In genomic region chr8:80493523-80494345, GRCm38 (mm10) we compare ENCODE assay signal across 8 mouse cellular contexts. TPM values are rescaled to one million over a fixed set of nuclear protein-coding genes. Genes with fewer than 3 reads are reported as not detected.
DNase-seq lines count a peak whose midpoint lies in the region; ATAC-seq and TF ChIP-seq lines count a peak whose summit lies in the region.

TSS of gene Gypa (plus strand) at chr8:80493781.

- no peak for TF ChIP-seq CTCF in heart, adult 2 months (IDR thresholded peaks at IDR 0.05)
- TF ChIP-seq CTCF in MEL (IDR thresholded peaks at IDR 0.05 in 2 of 3, conservative IDR thresholded peaks at IDR 0.05 in 1 of 3; ENCODE audit: control insufficient read depth in 1 of 3, insufficient read depth in 1 of 3, low read depth in 2 of 3, low read length in 3 of 3, poor library complexity in 1 of 3, severe bottlenecking in 1 of 3): no peak; a peak in 1 of 6 replicates

- intact Hi-C loops in heart, adult 2 months (cut with DNase I): loop anchor here (1.0 to 5.0 kb wide), 2 partner anchors 195 to 504 kb away; no protein-coding TSS in a partner anchor

- peak within 1 kb of the TSS; percentile 70 for H3K9ac ChIP-seq in heart, adult 2 months (ENCODE audit: low read depth, low read length)
- H3K9ac ChIP-seq in MEL (ENCODE audit: control insufficient read depth, low read depth, low read length, poor library complexity, severe bottlenecking): peak within 1 kb of the TSS; percentile 77
- peak within 1 kb of the TSS; percentile 59 for H3K9ac ChIP-seq in forebrain, embryonic 16.5 days (replicated peaks; ENCODE audit: low read depth, low read length)
- H3K9ac ChIP-seq in liver, embryonic 13.5 days: peak within 1 kb of the TSS; percentile 85

- peak within 1 kb of the TSS; percentile 92 for H3K4me2 ChIP-seq in forebrain, embryonic 16.5 days (ENCODE audit: low read length)
- peak within 1 kb of the TSS; percentile 83 for H3K4me2 ChIP-seq in liver, embryonic 13.5 days

- peak; percentile 44 for ATAC-seq in forebrain, embryonic 16.5 days
- ATAC-seq in liver, embryonic 13.5 days (ENCODE audit: low read depth): peak; percentile 94

- TF ChIP-seq RAD21 in MEL (IDR thresholded peaks at IDR 0.05; ENCODE audit: low read depth, low read length): no peak

- no peaks in the 10 kb centered on the region for H3K36me3 ChIP-seq in heart, adult 2 months (ENCODE audit: control insufficient read depth, insufficient read depth, low read length)
- peaks cover 0 to 31% of the 10 kb centered on the region in 2 experiments; a peak in 3 of 4 replicates for H3K36me3 ChIP-seq in MEL (ENCODE audit: control insufficient read depth in 1 of 2, insufficient read depth in 2 of 2, low read length in 2 of 2)
- H3K36me3 ChIP-seq in forebrain, embryonic 16.5 days (ENCODE audit: control insufficient read depth, insufficient read depth): no peaks in the 10 kb centered on the region
- H3K36me3 ChIP-seq in liver, embryonic 13.5 days: peaks cover 34% of the 10 kb centered on the region

- 38% methylated on average over 14 of the region's 14 CpGs for WGBS in heart, adult 2 months
- WGBS in forebrain, embryonic 16.5 days: 23% methylated on average over 14 of the region's 14 CpGs
- 7% methylated on average over 14 of the region's 14 CpGs for WGBS in liver, embryonic 13.5 days (ENCODE audit: insufficient replicate concordance)

- H3K4me3 ChIP-seq in heart, adult 2 months: peak within 1 kb of the TSS; percentile 45
- peak within 1 kb of the TSS; percentile 57 to 81 for H3K4me3 ChIP-seq in MEL (ENCODE audit: control insufficient read depth in 1 of 2, insufficient read depth in 1 of 2, low read depth in 2 of 2, low read length in 2 of 2)
- peak within 1 kb of the TSS; percentile 60 for H3K4me3 ChIP-seq in forebrain, embryonic 16.5 days (replicated peaks; ENCODE audit: low read length)
- peak within 1 kb of the TSS; percentile 78 for H3K4me3 ChIP-seq in liver, embryonic 13.5 days (replicated peaks)

- no peaks in the 10 kb centered on the region for H3K79me2 ChIP-seq in heart, adult 2 months (replicated peaks; ENCODE audit: control insufficient read depth, insufficient read depth, low read length)
- peaks cover 2% of the 10 kb centered on the region; the same call in 1 of the 2 replicates for H3K79me2 ChIP-seq in MEL (ENCODE audit: control insufficient read depth, insufficient read depth, low read length, poor library complexity)

- H3K4me1 ChIP-seq in heart, adult 2 months (ENCODE audit: control insufficient read depth, insufficient read depth, low read length): no peaks in the 10 kb centered on the region
- peaks cover 9 to 20% of the 10 kb centered on the region in 2 experiments for H3K4me1 ChIP-seq in MEL (ENCODE audit: control insufficient read depth in 1 of 2, insufficient read depth in 2 of 2, low read length in 2 of 2)
- H3K4me1 ChIP-seq in forebrain, embryonic 16.5 days (replicated peaks; ENCODE audit: control insufficient read depth, insufficient read depth, low read length): peaks cover 8% of the 10 kb centered on the region
- peaks cover 40% of the 10 kb centered on the region for H3K4me1 ChIP-seq in liver, embryonic 13.5 days (replicated peaks)

- DNase-seq in heart, adult 2 months: no peak
- no peak for DNase-seq in heart, adult 11 months
- peak; percentile 96 for DNase-seq in MEL (ENCODE audit: low read depth, low spot score)
- DNase-seq in liver, embryonic 13.5 days: peak; percentile 92
- DNase-seq in spleen, postnatal 14 days (ENCODE audit: low spot score in 2 of 2): peak; percentile 59 to 64
- DNase-seq in thymus, postnatal 36 days: no peak
- no peak for DNase-seq in lung, postnatal 14 days

- no peaks in the 10 kb centered on the region for H3K9me3 ChIP-seq in MEL (replicated peaks; ENCODE audit: insufficient read depth, low read length)
- no peaks in the 10 kb centered on the region for H3K9me3 ChIP-seq in forebrain, embryonic 16.5 days (ENCODE audit: control insufficient read depth, low read length)
- no peaks in the 10 kb centered on the region for H3K9me3 ChIP-seq in liver, embryonic 13.5 days (replicated peaks)

- no peaks in the 10 kb centered on the region for H3K27me3 ChIP-seq in heart, adult 2 months (ENCODE audit: control insufficient read depth, insufficient read depth, low read length)
- H3K27me3 ChIP-seq in MEL (ENCODE audit: control insufficient read depth in 1 of 2, insufficient read depth in 2 of 2, low read length in 2 of 2): no peaks in the 10 kb centered on the region
- H3K27me3 ChIP-seq in forebrain, embryonic 16.5 days (replicated peaks; ENCODE audit: control insufficient read depth, insufficient read depth, low read length): no peaks in the 10 kb centered on the region
- H3K27me3 ChIP-seq in liver, embryonic 13.5 days: no peaks in the 10 kb centered on the region

- H3K27ac ChIP-seq in heart, adult 2 months: no peak within 1 kb of the TSS
- H3K27ac ChIP-seq in MEL (ENCODE audit: control insufficient read depth, low read depth, low read length): peak within 1 kb of the TSS; percentile 93
- H3K27ac ChIP-seq in forebrain, embryonic 16.5 days (ENCODE audit: low read length): no peak within 1 kb of the TSS
- H3K27ac ChIP-seq in liver, embryonic 13.5 days: peak within 1 kb of the TSS; percentile 97

- TF ChIP-seq POLR2A in heart, adult 2 months (IDR thresholded peaks at IDR 0.05; ENCODE audit: insufficient read depth, low read depth, low read length): no peak
- TF ChIP-seq POLR2A in MEL (IDR thresholded peaks at IDR 0.05; ENCODE audit: control insufficient read depth in 1 of 2, insufficient read depth in 1 of 2, low read depth in 1 of 2, low read length in 2 of 2, poor library complexity in 1 of 2): peak; percentile 29 to 52; a peak in 2 of 4 replicates

- no peak for TF ChIP-seq EP300 in heart, adult 2 months (IDR thresholded peaks at IDR 0.05; ENCODE audit: insufficient read depth, low read depth, low read length)
- peak; percentile 91 to 98 for TF ChIP-seq EP300 in MEL (IDR thresholded peaks at IDR 0.05; ENCODE audit: low read depth in 1 of 2, low read length in 2 of 2)

TF ChIP-seq in MEL, 35 proteins besides CTCF, POLR2A, EP300 and RAD21 (continues in another document):
- TF ChIP-seq USF1 (IDR thresholded peaks at IDR 0.05; ENCODE audit: low read depth, low read length) (no peak), USF2 (IDR thresholded peaks at IDR 0.05; ENCODE audit: borderline replicate concordance in 1 of 2, insufficient read depth in 1 of 2, low read depth in 1 of 2, low read length in 2 of 2) (no peak), MAX (IDR thresholded peaks at IDR 0.05; ENCODE audit: low read length) (no peak), RCOR1 (IDR thresholded peaks at IDR 0.05; ENCODE audit: low read depth, low read length) (no peak; the same call in none of the 2 replicates), POLR2AphosphoS2 (IDR thresholded peaks at IDR 0.05; ENCODE audit: low read length) (peak; percentile 31; the same call in 1 of the 2 replicates), ZC3H11A (IDR thresholded peaks at IDR 0.05; ENCODE audit: low read depth, low read length) (no peak), ZMIZ1 (IDR thresholded peaks at IDR 0.05; ENCODE audit: low read depth, low read length) (peak; percentile 62; the same call in 1 of the 2 replicates), MXI1 (IDR thresholded peaks at IDR 0.05; ENCODE audit: low read depth, low read length) (peak; percentile 59; the same call in 1 of the 2 replicates), ELF1 (IDR thresholded peaks at IDR 0.05; ENCODE audit: low read depth, low read length) (0 out of 2 replicates have a peak, but pooled peaks have one; percentile 6), SIN3A (IDR thresholded peaks at IDR 0.05; ENCODE audit: low read length) (peak; percentile 95), JUND (IDR thresholded peaks at IDR 0.05; ENCODE audit: low read depth, low read length) (0 out of 2 replicates have a peak, but pooled peaks have one; percentile 13), TAL1 (IDR thresholded peaks at IDR 0.05; ENCODE audit: low read length) (peak; percentile 99), MYC (IDR thresholded peaks at IDR 0.05; ENCODE audit: low read depth, low read length) (0 out of 2 replicates have a peak, but pooled peaks have one; percentile 42), MEF2A (IDR thresholded peaks at IDR 0.05; ENCODE audit: extremely low read depth, insufficient replicate concordance, low read depth, low read length, poor library complexity, severe bottlenecking) (no peak), POLR2AphosphoS5 (IDR thresholded peaks at IDR 0.05; ENCODE audit: borderline replicate concordance, low read depth, low read length) (no peak), ZKSCAN1 (IDR thresholded peaks at IDR 0.05; ENCODE audit: low read depth, low read length) (no peak), GABPA (IDR thresholded peaks at IDR 0.05; ENCODE audit: low read depth, low read length) (no peak), TBP (IDR thresholded peaks at IDR 0.05; ENCODE audit: low read depth, low read length) (peak; percentile 56), GATA1 (IDR thresholded peaks at IDR 0.05; ENCODE audit: low read depth, low read length) (peak; percentile 98), HCFC1 (IDR thresholded peaks at IDR 0.05; ENCODE audit: low read depth, low read length) (peak; percentile 47; the same call in 1 of the 2 replicates), CHD2 (IDR thresholded peaks at IDR 0.05; ENCODE audit: low read length) (no peak), NELFE (IDR thresholded peaks at IDR 0.05; ENCODE audit: low read depth, low read length) (peak; percentile 26; the same call in 1 of the 2 replicates), TCF12 (IDR thresholded peaks at IDR 0.05; ENCODE audit: low read depth, low read length) (peak; percentile 99), MAZ (IDR thresholded peaks at IDR 0.05; ENCODE audit: low read depth, low read length) (peak; percentile 37), CHD1 (IDR thresholded peaks at IDR 0.05; ENCODE audit: low read depth, low read length) (no peak; the same call in 1 of the 2 replicates), BHLHE40 (IDR thresholded peaks at IDR 0.05; ENCODE audit: borderline replicate concordance, low read depth, low read length) (peak; percentile 45), ZNF384 (IDR thresholded peaks at IDR 0.05; ENCODE audit: low read depth, low read length) (no peak), ETS1 (IDR thresholded peaks at IDR 0.05; ENCODE audit: low read depth, low read length) (peak; percentile 99), NRF1 (IDR thresholded peaks at IDR 0.05; ENCODE audit: insufficient read depth, low read depth, low read length, poor library complexity, severe bottlenecking) (no peak)

RNA-seq across cellular contexts. Expression of gene Gypa, which starts in this region (rescaled TPM):
- total RNA-seq in heart, adult 2 months (2021): 1 to 10 TPM in 1 of 2 experiments, not detected in 1; 1.8 TPM
- polyA plus RNA-seq in heart, adult 2 months (2012; rRNA removed): 0.32 and 2.7 TPM in 2 replicates
- 13.4 and 15.9 TPM in 2 replicates for total RNA-seq in MEL (2012; rRNA removed)
- 10 to 100 TPM in 1 of 2 experiments, not detected in 1; 19.8 TPM for polyA plus RNA-seq in MEL (2012; ENCODE audit: insufficient read depth in 1 of 2, insufficient read length in 2 of 2, low read depth in 1 of 2, low replicate concordance in 2 of 2, missing spikeins in 1 of 2)
- 2.1 and 2.2 TPM in 2 replicates for polyA plus RNA-seq in forebrain, embryonic 16.5 days (2015; fragmentation: Nextera tagmentation; extraction: Ambion mirVana)
- polyA plus RNA-seq in liver, embryonic 13.5 days (2015; fragmentation: Nextera tagmentation; extraction: Ambion mirVana): 610 and 732 TPM in 2 replicates

Comparison
In these comparisons a context has a peak if more than half of its experiments do, and no peak if none do; other contexts are left out.
1. RNA of gene Gypa (polyA plus RNA-seq): 610 to 732 TPM in liver, embryonic 13.5 days; 19.8 TPM in MEL, 0.32 to 2.7 TPM in heart, adult 2 months and 2.1 to 2.2 TPM in forebrain, embryonic 16.5 days; every median in the first group is over 10 times any median in the second.
2. DNase-seq: peak in MEL (single experiment), liver, embryonic 13.5 days (single experiment) and spleen, postnatal 14 days (2 of 2); none in heart, adult 2 months (0 of 2), heart, adult 11 months (single experiment), thymus, postnatal 36 days (0 of 2) and lung, postnatal 14 days (single experiment).
3. H3K27ac ChIP-seq: peak in MEL (single experiment) and liver, embryonic 13.5 days (single experiment); none in heart, adult 2 months (single experiment) and forebrain, embryonic 16.5 days (single experiment).
4. Peak in every context shown above with its lines, with median percentiles within 50 percentile points of each other: H3K4me3 ChIP-seq and H3K9ac ChIP-seq.